Mouse (Mus musculus) neural tube, embryonic 14.5 days (tissue): Measurements from ENCODE around the gene Ncf4. TPM values are rescaled to one million over a fixed set of nuclear protein-coding genes. Genes with fewer than 3 reads are reported as not detected.

Source experiments
- ATAC-seq: fragments of 200-750 bp; cut with Nextera tagmentation; 2 replicates; pipeline ENCODE4 v1.8.0; 2017; ENCODE audit warnings: low read depth, mild to moderate bottlenecking, moderate TSS enrichment, moderate library complexity
- H3K27ac ChIP-seq: fragments of 300-500 bp; sonication (generic); 2 replicates; pipeline ENCODE4 v1.5.1; 2014; ENCODE audit warnings: low read depth, mild to moderate bottlenecking, control low read depth, low read length, moderate library complexity, mixed read lengths
- H3K27me3 ChIP-seq: fragments of 300-500 bp; sonication (generic); 2 replicates; pipeline ENCODE4 v1.6.1; 2014; ENCODE audit warnings: low read length; ENCODE audit not compliant: control insufficient read depth, insufficient read depth
- H3K36me3 ChIP-seq: fragments of 300-500 bp; sonication (generic); 2 replicates; pipeline ENCODE4 v1.6.1; 2014; ENCODE audit warnings: low read length, mixed read lengths; ENCODE audit not compliant: control insufficient read depth, insufficient read depth
- H3K4me1 ChIP-seq: fragments of 300-500 bp; sonication (generic); 2 replicates; pipeline ENCODE4 v1.6.1; 2014; ENCODE audit warnings: low read length; ENCODE audit not compliant: control insufficient read depth, insufficient read depth
- H3K4me2 ChIP-seq: fragments of 300-500 bp; sonication (generic); 2 replicates; pipeline ENCODE4 v1.6.1; 2014; ENCODE audit warnings: mild to moderate bottlenecking, low read depth, low read length, control low read depth
- H3K4me3 ChIP-seq: fragments of 300-500 bp; sonication (generic); 2 replicates; pipeline ENCODE4 v1.5.1; 2014; ENCODE audit warnings: low read depth, low read length, control low read depth, mixed read lengths
- H3K9ac ChIP-seq: fragments of 300-500 bp; sonication (generic); replicated peaks from 2 replicates; pipeline ENCODE4 v1.6.1; 2014; ENCODE audit warnings: low read depth, mild to moderate bottlenecking, control low read depth, low read length, mixed read lengths
- H3K9me3 ChIP-seq: fragments of 300-500 bp; sonication (generic); 2 replicates; pipeline ENCODE4 v1.6.1; 2016; ENCODE audit warnings: low read length; ENCODE audit not compliant: control insufficient read depth
- WGBS: fragments of 180-500 bp; shearing (Covaris S2); extraction: QIAGEN DNeasy Blood & Tissue Kit; methylation state at CpG from one replicate; pipeline ENCODE4 v1.1.7; 2014; 5-methylcytosine and 5-hydroxymethylcytosine counted together
- polyA plus RNA-seq: library from polyadenylated mRNA; unstranded; fragments of >200 nt; fragmentation: Nextera tagmentation; extraction: Ambion mirVana; gene quantifications from 2 replicates; pipeline ENCODE4 v1.2.1, GENCODE M21; 2014

Ncf4 gene
- polyA plus RNA-seq, 1 experiment from 2014 or later: 1.5 TPM

DNA sequence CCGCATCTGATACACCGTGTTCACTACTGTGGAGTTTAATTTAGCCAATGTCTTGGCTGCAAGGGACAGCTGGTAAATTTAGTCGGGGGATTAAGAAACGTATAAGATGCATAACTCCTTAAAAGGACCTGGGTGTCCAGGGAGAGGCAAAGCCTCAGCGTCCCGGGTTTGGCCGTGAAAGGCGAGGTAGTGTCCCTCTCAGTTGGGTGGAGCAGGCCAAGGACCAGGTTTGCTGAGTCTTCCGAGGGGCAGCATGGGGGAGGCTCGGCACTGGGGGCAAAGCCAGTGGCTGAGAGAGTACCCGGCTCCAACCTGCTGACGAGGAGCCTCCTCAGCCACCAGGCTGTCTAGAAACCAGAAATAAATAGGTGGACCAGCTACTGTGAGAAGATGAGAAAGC lies 16.8 kb upstream of the Ncf4 start:
- H3K4me2 ChIP-seq: no peak overlapping the region
- WGBS: 93% methylated on average over 12 of the region's 12 CpGs
- no peak for ATAC-seq
- H3K4me1 ChIP-seq: no peaks in the 10 kb centered on the region
- H3K9me3 ChIP-seq: no peaks in the 10 kb centered on the region
- H3K4me3 ChIP-seq: no peak overlapping the region
- no peak overlapping the region for H3K9ac ChIP-seq
- H3K27ac ChIP-seq: no peak overlapping the region
- no peaks in the 10 kb centered on the region for H3K27me3 ChIP-seq
- H3K36me3 ChIP-seq: no peaks in the 10 kb centered on the region

DNA sequence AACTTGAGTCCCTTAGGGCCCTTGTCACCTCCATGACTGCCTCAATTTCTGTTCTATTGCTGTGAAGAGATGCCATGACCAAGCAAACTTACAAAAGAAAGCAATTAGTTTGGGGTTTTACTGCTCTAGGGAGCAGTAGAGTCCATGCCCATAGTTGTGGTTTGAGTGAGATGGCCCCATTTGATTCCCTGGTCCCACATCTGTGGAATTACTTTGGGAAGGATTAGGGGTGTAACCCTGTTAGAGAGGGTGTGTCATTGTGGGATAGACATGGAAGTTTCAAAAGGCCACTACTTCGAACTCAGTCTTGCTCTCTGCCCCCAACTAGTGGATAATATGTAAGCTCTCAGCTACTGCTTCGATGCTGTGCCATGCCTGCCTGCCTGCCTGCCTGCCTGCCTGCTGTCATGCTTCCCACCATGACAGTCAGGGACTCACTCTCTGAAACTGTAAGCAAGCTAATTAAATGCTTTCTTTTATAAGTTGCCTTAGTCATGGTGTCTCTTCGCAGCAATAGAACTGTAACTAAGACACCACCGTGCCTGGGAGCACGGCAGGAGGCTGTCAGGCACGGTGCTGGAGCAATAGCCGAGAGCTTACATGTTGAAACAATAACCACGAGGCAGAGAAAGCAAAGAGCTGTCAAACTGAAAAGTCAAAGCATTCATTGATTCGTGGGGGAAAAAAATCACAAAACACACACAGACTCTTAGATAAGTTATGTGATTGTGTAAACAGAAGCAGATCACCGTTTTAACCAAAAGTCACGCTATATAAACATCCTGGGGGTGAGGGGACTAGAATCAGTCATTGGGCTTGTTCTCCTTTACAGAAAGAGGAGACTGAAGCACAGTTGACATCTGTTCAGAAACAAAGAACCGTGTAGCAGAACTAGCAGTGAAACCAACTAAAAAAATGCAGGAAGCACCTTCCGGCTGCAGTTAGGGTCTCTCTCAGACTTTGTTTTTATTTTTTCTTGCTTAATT lies 13.0 kb upstream of the Ncf4 start:
- Histone ChIP-seq H3K4me3 (no peak overlapping the region), H3K9me3 (no peaks in the 10 kb centered on the region), H3K27me3 (no peaks in the 10 kb centered on the region), H3K4me1 (no peaks in the 10 kb centered on the region), H3K4me2 (peak overlapping the region; percentile 30; the same call in 1 of the 2 replicates), H3K9ac (0 out of 2 replicates have a peak overlapping the region, but pooled peaks have one; percentile 16), H3K36me3 (no peaks in the 10 kb centered on the region), H3K27ac (peak overlapping the region; percentile 3; the same call in 1 of the 2 replicates)
- ATAC-seq: peak; percentile 44; the same call in 1 of the 2 replicates
- 26% methylated on average over 13 of the region's 13 CpGs for WGBS

GRCm38 (mm10) chr15:78234823-78235509 lies 9.6 kb upstream of the Ncf4 start:
- WGBS: 87% methylated on average over 5 of the region's 5 CpGs
- H3K27me3 ChIP-seq: no peaks in the 10 kb centered on the region
- no peak overlapping the region for H3K9ac ChIP-seq
- no peak overlapping the region for H3K27ac ChIP-seq
- H3K36me3 ChIP-seq: no peaks in the 10 kb centered on the region
- H3K4me2 ChIP-seq: no peak overlapping the region
- H3K4me3 ChIP-seq: no peak overlapping the region
- no peak for ATAC-seq
- no peaks in the 10 kb centered on the region for H3K9me3 ChIP-seq
- no peaks in the 10 kb centered on the region for H3K4me1 ChIP-seq

DNA sequence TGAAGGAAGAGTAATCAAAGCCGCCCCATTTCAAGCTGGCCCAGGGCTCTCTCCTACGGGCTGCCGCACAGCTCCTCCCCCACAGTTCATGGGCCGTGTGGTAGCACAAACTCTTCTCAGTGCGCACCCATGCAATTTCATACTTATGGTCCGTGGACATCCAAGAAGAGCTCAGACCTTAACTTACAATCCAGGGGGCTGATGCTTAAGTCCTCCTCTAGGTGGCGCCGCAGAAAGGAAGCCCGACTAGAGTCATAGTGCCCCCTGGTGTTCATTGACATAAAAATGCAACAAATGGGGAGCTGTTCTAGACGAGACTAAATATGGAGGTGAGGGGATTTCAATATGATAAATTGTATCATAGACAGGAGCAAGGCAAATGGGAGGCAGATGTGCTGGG lies 5.1 kb upstream of the Ncf4 start:
- Histone ChIP-seq H3K4me1 (no peaks in the 10 kb centered on the region), H3K4me2 (no peak overlapping the region), H3K27ac (no peak overlapping the region), H3K9ac (no peak overlapping the region), H3K9me3 (no peaks in the 10 kb centered on the region), H3K27me3 (no peaks in the 10 kb centered on the region), H3K4me3 (no peak overlapping the region), H3K36me3 (no peaks in the 10 kb centered on the region)
- ATAC-seq: no peak
- 26% methylated on average over 10 of the region's 10 CpGs for WGBS

- Histone ChIP-seq H3K4me1 (no peaks in the 10 kb centered on the region), H3K36me3 (no peaks in the 10 kb centered on the region), H3K4me3 (no peak overlapping the region), H3K27ac (no peak overlapping the region), H3K9ac (no peak overlapping the region), H3K9me3 (no peaks in the 10 kb centered on the region), H3K4me2 (no peak overlapping the region), H3K27me3 (no peaks in the 10 kb centered on the region)
- WGBS: 60% methylated on average over 14 of the region's 14 CpGs
- no peak for ATAC-seq
Observed at GRCm38 (mm10) chr15:78239956-78240617, 4.5 kb upstream of the Ncf4 start.

DNA sequence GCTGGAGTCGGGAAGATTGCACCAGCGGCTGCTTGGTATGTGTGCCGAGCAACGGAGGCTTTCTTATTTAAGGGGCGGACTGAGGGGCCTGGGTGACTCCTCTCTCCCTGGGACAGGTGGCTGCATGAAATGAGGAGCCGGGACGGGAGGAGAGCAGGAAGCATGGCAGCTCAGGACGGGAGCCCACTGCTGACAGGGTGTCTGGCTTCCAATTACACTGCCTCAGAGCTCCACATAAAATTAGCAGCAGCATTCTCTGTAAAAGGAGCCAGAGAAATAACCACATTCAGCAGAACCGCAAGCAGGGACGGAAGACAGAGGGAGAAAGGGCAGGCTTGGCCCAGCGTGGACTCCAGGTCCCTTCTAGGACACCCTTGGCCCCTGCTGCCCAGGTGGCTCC lies 3.3 kb upstream of the Ncf4 start:
- WGBS: 51% methylated on average over 11 of the region's 11 CpGs
- Histone ChIP-seq H3K9ac (no peak overlapping the region), H3K4me2 (no peak overlapping the region), H3K27ac (no peak overlapping the region), H3K4me1 (no peaks in the 10 kb centered on the region), H3K27me3 (no peaks in the 10 kb centered on the region), H3K4me3 (no peak overlapping the region), H3K9me3 (no peaks in the 10 kb centered on the region), H3K36me3 (no peaks in the 10 kb centered on the region)
- no peak for ATAC-seq

DNA sequence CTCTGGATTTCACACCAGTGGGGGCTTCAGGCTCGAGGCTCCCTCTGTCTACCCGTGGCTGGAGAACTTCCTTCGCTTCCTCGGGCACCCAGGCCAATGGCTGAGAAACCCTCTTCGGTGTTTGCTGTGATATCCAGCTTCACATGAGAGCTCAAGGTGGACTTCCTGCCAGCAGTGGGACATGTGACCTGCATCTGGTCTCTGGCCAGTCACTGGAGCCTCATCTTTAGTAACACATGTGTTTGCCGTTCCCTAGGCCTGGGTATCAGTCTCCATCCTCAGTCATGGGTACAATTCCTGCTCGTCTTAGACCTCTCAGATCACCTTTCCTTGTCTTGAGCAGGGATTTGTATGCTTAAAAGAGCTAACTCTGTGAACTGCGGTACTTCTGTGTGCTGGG lies 1.5 kb upstream of the Ncf4 start:
- no peak for ATAC-seq
- Histone ChIP-seq H3K4me2 (no peak overlapping the region), H3K4me3 (no peak overlapping the region), H3K36me3 (no peaks in the 10 kb centered on the region), H3K27ac (no peak overlapping the region), H3K9ac (no peak overlapping the region), H3K4me1 (no peaks in the 10 kb centered on the region), H3K9me3 (no peaks in the 10 kb centered on the region), H3K27me3 (no peaks in the 10 kb centered on the region)
- 83% methylated on average over 8 of the region's 8 CpGs for WGBS

- no peak overlapping the region for H3K4me3 ChIP-seq
- no peak overlapping the region for H3K4me2 ChIP-seq
- H3K4me1 ChIP-seq: no peaks in the 10 kb centered on the region
- H3K27ac ChIP-seq: no peak overlapping the region
- WGBS: 78% methylated on average over 6 of the region's 6 CpGs
- no peak for ATAC-seq
- H3K9me3 ChIP-seq: no peaks in the 10 kb centered on the region
- no peak overlapping the region for H3K9ac ChIP-seq
- no peaks in the 10 kb centered on the region for H3K27me3 ChIP-seq
- no peaks in the 10 kb centered on the region for H3K36me3 ChIP-seq
Observed at GRCm38 (mm10) chr15:78243774-78244173, 827 bp upstream of the Ncf4 start.
